Mouse (Mus musculus) adrenal gland, postnatal 4 days (tissue): ENCODE results near the gene Zfp217. TPM values are rescaled to one million over a fixed set of nuclear protein-coding genes. Genes with fewer than 3 reads are reported as not detected.

Experiments used
- DNase-seq, 2 experiments: peaks; one replicate each; pipeline ENCODE4 v3.0.0; 2021 to 2022; ENCODE audit warnings: low spot score in 2 of 2, mixed read lengths in 2 of 2
- total RNA-seq, 2 experiments: library from RNA; stranded (reverse); gene quantifications; 2 replicates each; pipeline ENCODE4 v1.2.3; 2021

The Zfp217 gene
- total RNA-seq, 2 experiments from 2014 or later = 34.9 to 37.9 TPM

DNA sequence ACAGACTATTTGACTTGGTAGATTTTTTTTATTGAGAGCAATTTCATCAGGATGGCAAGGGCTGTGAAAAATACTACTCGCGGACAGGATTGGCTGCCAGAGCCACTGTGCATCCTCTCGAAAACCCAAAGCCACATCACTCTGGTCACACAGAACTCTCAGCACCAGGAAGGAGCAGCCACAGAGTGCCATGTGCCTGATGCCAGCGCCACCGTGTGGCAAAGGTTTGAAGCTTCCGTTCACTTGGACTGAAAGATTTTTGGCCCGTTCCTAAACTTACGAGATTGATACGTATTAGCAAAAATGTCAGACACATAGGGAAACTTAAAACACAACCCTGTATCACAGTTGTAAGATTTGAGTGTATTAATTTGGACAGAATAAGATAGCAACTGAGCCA is 44.1 kb downstream of the Zfp217 start:
- peak in 1 of 2 experiments; percentile 41 for DNase-seq

DNA sequence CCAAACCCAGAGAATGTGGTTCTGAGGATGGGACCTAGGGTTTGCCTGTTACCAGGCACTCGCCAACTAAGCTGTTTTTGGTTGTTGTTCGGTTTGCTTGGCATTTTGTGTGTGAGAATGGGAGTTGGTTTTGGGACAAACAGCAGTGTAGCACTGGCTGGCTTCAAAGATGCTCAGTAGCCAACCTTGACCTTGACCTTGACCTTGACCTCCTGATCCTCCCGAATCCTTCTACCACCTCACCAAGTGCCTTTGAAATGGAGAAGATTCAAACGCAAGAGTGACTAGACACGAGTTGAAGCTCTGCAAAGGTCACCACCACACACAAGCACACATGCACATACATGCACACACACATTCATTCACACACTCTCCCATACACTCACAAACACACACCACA is 44.6 kb downstream of the Zfp217 start:
- no peak for DNase-seq

- DNase-seq = no peak
These were observed 46.0 kb downstream of the Zfp217 start for GRCm38 (mm10) chr2:170101932-170102331.

DNA sequence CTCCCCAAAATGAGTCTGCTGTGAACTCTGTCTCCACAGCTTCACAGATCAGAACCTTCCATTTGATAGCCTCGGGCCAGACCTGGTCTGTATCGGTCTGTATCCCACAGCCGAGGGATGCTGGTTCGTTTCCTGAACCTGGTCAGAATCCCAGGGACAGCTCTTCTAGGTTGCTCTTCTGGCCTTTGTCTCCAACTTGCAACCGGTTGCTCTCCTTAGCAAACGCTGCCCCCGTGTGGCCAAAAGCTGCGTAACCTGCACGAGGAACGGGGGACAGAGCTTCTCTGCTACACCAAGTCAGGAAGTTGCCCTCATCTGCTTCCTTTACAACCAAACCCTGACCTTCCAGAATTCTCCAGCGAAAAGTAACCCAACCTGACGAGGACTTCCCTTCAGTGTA is 46.8 kb downstream of the Zfp217 start:
- peak; percentile 94 for DNase-seq

DNA sequence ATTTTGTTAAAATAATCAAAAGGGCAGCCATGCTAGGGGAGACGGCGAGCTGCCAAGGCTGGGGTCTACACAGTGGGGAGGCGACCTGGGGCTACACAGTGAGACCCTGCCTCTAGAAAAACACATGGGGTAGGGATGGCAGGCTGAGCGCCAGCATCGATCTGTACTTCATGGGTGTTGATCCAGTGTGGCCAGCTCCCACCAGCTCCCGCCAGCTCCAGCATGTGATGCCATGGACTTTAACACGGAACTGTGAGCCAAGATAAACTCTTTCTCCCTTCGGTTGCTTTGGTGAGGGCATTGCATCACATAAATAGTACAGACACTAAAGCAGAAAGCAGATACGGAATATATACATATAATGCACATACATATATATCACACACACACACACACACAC is 53.0 kb downstream of the Zfp217 start:
- no peak for DNase-seq

DNA sequence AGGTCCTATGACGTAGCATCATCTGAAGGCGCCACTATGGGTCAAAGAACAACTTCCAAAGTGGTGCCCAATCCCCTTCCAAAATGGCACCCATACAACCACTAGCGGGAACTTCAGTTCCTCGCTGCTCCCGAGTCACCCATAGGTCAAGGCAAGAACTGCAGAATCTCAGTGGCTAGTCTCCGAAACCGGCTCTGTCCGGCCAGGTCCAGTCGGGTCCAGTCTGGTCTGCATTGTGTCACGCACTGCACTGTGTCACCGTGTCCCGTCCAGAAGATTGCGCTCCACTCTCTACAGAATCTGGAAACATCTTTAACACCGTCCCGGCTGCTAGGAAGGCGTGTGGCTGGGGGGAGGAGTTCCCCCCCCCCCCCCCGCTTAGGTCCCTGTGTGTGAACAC is 53.7 kb downstream of the Zfp217 start:
- DNase-seq = no peak

DNA sequence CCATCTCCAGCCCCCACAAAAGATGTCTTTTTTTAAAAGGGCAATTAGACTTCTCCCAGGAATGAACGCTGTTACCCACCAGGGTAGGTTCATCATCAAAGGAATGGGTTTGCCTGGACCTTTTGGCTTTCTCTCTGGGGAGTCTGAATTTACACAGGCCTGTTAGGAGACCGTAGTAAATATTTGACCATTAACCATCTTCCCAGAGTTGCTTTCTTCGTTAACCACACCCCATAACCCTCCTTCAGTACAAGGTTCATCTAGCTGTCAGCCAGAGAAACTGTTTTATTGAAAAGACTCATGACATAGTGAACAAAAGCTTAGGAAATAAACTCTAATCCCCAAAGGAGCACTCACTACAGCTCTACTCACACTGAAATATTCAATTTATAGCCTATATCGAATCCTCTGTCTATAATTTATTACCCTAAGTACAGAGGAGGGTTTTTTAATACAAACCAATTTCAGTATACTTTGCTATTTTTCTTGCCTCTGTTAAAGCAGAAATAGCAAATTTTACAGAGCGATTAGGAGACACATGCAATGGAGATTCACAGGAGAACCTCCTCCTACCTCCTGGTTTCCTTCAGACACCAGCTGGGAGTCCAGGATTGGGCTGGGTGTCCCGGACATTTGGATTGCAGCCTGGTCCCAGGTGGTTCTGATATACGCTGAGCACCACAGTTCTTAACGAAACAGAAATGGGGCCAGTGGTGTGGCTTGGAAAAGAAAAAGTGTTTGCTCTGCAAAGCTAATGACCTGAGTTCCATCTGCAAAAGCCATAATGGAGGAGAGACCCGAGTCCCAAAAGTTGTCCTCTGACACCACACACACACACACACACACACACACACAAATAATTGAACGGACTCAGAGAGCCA is 56.1 kb downstream of the Zfp217 start:
- DNase-seq = no peak

DNA sequence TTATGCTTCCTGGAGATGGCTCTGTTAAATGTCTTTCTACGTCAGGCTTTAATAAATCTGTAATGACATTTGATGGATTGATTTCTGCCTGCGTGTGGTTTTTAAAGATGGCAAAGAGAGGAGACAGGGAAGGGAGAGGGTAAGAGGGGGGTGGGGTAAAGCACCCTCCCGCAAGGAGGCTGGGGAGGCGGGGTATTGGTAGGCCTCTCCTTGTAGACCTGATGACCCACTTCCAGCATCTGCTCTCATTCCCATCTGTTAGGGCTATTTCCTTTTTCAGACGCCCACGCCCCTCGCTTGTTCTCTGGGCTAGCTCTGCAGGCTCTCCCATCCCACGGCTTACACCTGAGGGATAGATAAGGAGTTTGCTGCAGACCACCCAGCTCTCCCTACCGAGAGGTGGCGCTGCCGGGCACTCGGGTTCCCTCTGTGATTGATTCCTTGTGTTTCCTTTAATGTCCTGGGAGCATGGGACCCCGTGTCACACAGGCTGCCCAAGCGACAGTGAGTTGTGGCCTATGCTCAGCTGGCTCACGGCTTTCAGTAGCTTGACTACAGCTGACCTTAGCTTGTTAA is 69.4 kb downstream of the Zfp217 start:
- no peak for DNase-seq

- DNase-seq = no peak
These were observed 69.9 kb downstream of the Zfp217 start for GRCm38 (mm10) chr2:170078041-170078440.

DNA sequence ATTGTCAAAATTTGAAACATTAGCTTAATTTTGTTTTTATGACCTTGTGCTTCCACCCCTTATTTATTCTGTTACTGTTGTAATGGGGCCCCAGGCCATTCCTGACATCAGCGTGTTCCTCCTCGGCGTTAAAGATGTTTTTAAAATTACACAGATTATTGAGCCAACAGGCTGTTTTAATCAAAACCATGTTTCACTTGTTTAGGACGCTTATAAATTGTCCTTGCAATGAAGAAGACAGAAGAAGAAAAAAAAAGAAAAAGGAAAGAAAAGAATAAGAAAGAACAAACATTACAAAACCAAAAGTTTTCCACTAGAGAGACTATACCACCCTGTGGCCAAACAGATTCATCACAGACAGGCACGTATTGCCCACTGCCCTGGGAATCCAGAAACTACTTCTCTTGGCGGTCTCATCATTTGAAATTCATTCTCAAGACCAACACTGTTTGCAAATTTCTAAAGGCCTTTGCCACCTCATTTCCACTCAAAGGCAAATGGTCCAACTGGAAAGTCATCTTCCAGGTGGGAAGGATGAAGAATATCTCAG is 70.9 kb downstream of the Zfp217 start:
- DNase-seq = no peak

GRCm38 (mm10) chr2:170070641-170071241 is 77.2 kb downstream of the Zfp217 start:
- DNase-seq = no peak

DNA sequence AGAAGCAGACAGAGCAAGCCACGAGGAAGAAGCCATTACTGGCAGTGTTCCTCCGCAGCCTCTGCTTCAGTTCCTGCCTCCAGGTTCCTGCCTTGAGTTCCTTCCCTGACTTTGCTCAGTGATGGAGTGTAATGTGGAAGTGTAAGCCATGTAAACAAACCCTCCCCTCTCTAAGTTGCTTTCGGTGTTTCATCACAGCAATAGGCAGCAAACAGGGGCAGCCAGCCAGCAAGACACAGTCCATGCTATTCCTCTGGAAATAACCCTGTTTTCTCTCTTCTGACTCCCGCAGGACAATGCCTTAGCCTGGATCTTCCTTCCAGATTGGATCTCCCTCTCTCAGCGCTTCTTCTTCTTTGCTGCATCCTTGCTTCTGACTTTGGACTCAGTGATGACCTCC is 77.9 kb downstream of the Zfp217 start:
- no peak for DNase-seq

GRCm38 (mm10) chr2:170062378-170062777 is 85.5 kb downstream of the Zfp217 start:
- DNase-seq = no peak

GRCm38 (mm10) chr2:170060066-170060465 is 87.8 kb downstream of the Zfp217 start:
- DNase-seq = no peak

DNA sequence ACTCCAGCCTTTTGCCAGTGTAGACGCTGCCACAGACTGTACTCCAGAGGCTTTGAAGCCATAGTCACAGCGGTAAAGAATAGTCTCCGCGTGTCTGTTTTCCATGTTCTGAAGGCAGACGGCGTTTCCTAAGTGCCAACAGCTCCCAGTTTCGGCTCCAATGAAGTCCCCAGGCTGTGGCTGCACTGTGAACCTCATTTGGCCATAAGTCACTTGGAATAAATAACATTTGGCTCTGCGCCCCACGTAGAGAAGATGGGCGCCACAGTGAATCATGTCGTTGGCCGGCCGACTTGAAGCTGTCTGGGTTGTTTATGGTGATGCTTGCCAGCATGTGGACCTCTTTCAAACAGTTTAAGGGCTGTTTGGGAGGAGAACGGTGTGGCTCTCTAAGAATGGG is 89.1 kb downstream of the Zfp217 start:
- no peak for DNase-seq
